Mouse (Mus musculus): ENCODE measurements around the gene Des. TPM values are rescaled to one million over a fixed set of nuclear protein-coding genes. Genes with fewer than 3 reads are reported as not detected.
A peak's percentile ranks its signal among the peaks of the same experiment; 100 is the strongest.

Gene Des
- 5.0 and 5.1 TPM in 2 replicates for polyA plus RNA-seq (2015; fragmentation: Nextera tagmentation; extraction: Ambion mirVana)

- Histone ChIP-seq H3K9ac (0 out of 2 replicates have a peak within 1 kb of the TSS, but pooled peaks have one; percentile 13), H3K9me3 (replicated peaks) (no peaks in the 10 kb centered on the region), H3K27me3 (peaks cover 60% of the 10 kb centered on the region), H3K4me3 (replicated peaks) (peak within 1 kb of the TSS; percentile 34), H3K4me1 (replicated peaks) (0 out of 2 replicates have a peak, but pooled peaks cover 8% of the 10 kb centered on the region), H3K27ac (no peak within 1 kb of the TSS), H3K4me2 (peak within 1 kb of the TSS; percentile 48), H3K36me3 (no peaks in the 10 kb centered on the region)
- DNase-seq (no peak), ATAC-seq (ENCODE audit: low read depth) (no peak)
- 5% methylated on average over 80 of the region's 80 CpGs for WGBS (ENCODE audit: insufficient replicate concordance)
Observed at GRCm38 (mm10) chr1:75360112-75361031, at the start of gene Des. TSS of gene Des (plus strand) at chr1:75360329.

DNA sequence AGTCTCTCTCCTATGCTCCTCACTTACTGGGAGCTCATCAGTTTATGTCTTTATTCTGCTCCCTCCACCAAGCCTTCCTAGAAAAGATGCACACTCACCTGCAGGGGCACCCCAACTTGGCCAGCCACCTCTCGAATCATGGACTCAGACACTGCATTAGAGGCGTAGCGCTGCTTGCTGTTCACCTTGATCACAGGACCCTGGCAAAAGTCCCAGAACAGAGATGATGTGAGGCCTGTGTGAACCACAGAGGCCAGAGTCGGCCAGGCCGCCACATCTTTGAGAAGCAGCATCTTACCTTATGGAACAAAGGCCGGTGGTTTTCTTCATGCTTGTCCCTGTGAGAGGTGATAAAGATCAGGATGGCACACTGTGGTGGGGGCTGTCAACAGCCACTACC is 48.4 kb upstream of the Des start:
- no peak overlapping the region for H3K4me3 ChIP-seq (replicated peaks)
- ATAC-seq (ENCODE audit: low read depth) (no peak), DNase-seq (no peak)
- no peak overlapping the region for H3K4me2 ChIP-seq
- no peak overlapping the region for H3K9ac ChIP-seq
- H3K36me3 ChIP-seq, result peaks cover 70% of the 10 kb centered on the region
- H3K27me3 ChIP-seq, result no peaks in the 10 kb centered on the region
- H3K9me3 ChIP-seq (replicated peaks), result no peaks in the 10 kb centered on the region
- H3K4me1 ChIP-seq (replicated peaks), result peaks cover 33% of the 10 kb centered on the region
- WGBS (ENCODE audit: insufficient replicate concordance), result 81% methylated on average over 6 of the region's 6 CpGs
- no peak overlapping the region for H3K27ac ChIP-seq

DNA sequence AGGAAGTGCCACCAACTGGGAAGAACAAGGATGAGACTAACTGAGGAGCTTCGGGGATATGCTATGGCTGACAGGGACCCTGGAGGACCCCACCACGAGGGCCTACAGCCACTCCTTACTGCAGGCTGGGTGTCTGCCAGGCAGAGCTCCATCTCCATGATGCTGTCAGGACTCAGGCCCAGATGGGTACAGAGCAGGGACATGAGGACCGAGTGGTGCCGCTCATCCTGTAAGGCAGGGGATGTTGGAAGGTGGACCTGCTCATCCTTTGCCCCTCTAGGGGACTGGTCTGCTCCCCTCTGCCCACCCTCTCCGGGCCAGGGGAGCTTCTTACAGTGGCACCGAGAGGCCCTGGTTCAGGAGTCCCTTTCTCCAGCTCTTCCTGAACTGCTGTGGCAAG is 45.1 kb upstream of the Des start:
- DNase-seq, result no peak
- no peak overlapping the region for H3K4me2 ChIP-seq
- 71% methylated on average over 6 of the region's 6 CpGs for WGBS (ENCODE audit: insufficient replicate concordance)
- no peak overlapping the region for H3K27ac ChIP-seq
- peaks cover 54% of the 10 kb centered on the region for H3K36me3 ChIP-seq
- ATAC-seq (ENCODE audit: low read depth), result no peak
- H3K9me3 ChIP-seq (replicated peaks), result no peaks in the 10 kb centered on the region
- H3K4me1 ChIP-seq (replicated peaks), result peaks cover 44% of the 10 kb centered on the region
- H3K27me3 ChIP-seq, result no peaks in the 10 kb centered on the region
- H3K4me3 ChIP-seq (replicated peaks), result no peak overlapping the region
- H3K9ac ChIP-seq, result no peak overlapping the region

GRCm38 (mm10) chr1:75315456-75316365 is 44.4 kb upstream of the Des start:
- no peaks in the 10 kb centered on the region for H3K9me3 ChIP-seq (replicated peaks)
- no peak for DNase-seq
- H3K27ac ChIP-seq, result no peak overlapping the region
- peak overlapping the region; percentile 95 for H3K4me2 ChIP-seq
- WGBS (ENCODE audit: insufficient replicate concordance), result 82% methylated on average over 29 of the region's 29 CpGs
- peaks cover 44% of the 10 kb centered on the region for H3K4me1 ChIP-seq (replicated peaks)
- peak overlapping the region; percentile 81 for H3K4me3 ChIP-seq (replicated peaks)
- H3K27me3 ChIP-seq, result no peaks in the 10 kb centered on the region
- H3K36me3 ChIP-seq, result peaks cover 47% of the 10 kb centered on the region
- ATAC-seq (ENCODE audit: low read depth), result no peak
- H3K9ac ChIP-seq, result peak overlapping the region; percentile 82

- peak; percentile 12 for ATAC-seq (ENCODE audit: low read depth)
- Histone ChIP-seq H3K4me3 (replicated peaks) (peak overlapping the region; percentile 81), H3K36me3 (peaks cover 36% of the 10 kb centered on the region), H3K27me3 (no peaks in the 10 kb centered on the region), H3K4me2 (peak overlapping the region; percentile 95), H3K27ac (peak overlapping the region; percentile 93), H3K4me1 (replicated peaks) (peaks cover 44% of the 10 kb centered on the region), H3K9ac (peak overlapping the region; percentile 82), H3K9me3 (replicated peaks) (no peaks in the 10 kb centered on the region)
- WGBS (ENCODE audit: insufficient replicate concordance), result 0% methylated on average over 20 of the region's 20 CpGs
- peak; percentile 80 for DNase-seq
Observed at GRCm38 (mm10) chr1:75316861-75317240, 43.3 kb upstream of the Des start.

DNA sequence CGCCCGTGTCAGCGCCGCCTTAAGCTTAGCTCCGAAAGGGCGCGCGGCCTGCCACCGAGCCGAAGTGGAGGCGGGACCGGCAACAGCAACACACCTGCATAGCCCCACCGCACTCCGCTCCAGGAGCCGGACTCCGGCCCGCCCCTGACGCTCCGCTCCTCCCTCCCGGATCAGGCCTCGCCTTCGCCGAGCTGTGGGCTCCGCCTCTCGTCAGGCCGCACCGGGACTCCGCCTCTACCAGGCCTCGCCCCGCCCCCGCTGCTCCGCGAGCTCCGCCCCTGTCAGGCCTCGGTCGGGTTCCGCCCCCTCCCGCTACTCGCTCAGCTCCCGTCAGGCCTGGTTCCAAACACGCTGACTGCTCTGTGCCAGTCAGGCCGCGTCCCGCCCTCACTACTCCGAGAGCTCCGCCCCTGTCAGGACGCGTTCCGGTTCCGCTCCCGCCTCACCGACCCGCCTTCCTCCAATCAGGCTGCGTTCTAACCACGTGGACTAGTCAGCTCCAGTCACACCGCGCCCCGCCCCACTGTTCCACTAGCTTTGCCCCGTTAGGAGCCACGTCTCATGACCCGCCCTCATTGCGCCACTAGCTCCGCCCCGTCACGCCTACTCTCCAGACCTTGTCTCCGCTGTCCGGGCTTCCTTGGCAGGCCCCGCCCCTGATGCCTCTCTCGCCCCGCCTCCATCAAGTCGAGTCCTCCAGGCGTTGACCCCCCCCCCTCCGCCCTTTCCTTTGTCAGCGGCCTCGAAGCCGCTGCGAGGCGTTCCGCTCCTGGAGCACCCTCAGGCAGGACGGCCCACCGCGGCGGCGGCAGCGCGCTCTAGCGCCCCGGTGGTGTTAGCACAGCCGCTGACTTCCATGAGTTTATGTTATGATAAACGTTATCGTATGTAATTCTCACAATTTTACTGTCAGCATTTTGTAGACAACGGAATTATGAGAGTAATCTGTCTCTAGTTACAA is 42.6 kb upstream of the Des start, which contains the start of gene Dnpep:
Gene Dnpep (minus strand): TSS at position 750 of the 961 bp plus-strand sequence.
- ATAC-seq (ENCODE audit: low read depth) (peak; percentile 95), DNase-seq (peak; percentile 100)
- Histone ChIP-seq H3K36me3 (peaks cover 29% of the 10 kb centered on the region), H3K4me3 (replicated peaks) (peak within 1 kb of the TSS; percentile 81), H3K9ac (peak within 1 kb of the TSS; percentile 82), H3K4me1 (replicated peaks) (peaks cover 44% of the 10 kb centered on the region), H3K9me3 (replicated peaks) (no peaks in the 10 kb centered on the region), H3K27ac (peak within 1 kb of the TSS; percentile 93), H3K27me3 (no peaks in the 10 kb centered on the region), H3K4me2 (peak within 1 kb of the TSS; percentile 95)
- under 1% methylated on average over 91 of the region's 92 CpGs for WGBS (ENCODE audit: insufficient replicate concordance)

GRCm38 (mm10) chr1:75318301-75318700 is 41.8 kb upstream of the Des start:
- ATAC-seq (ENCODE audit: low read depth), result no peak

GRCm38 (mm10) chr1:75318736-75319135 is 41.4 kb upstream of the Des start:
- peaks cover 36% of the 10 kb centered on the region for H3K4me1 ChIP-seq (replicated peaks)
- WGBS (ENCODE audit: insufficient replicate concordance), result 79% methylated on average over 4 of the region's 4 CpGs
- H3K36me3 ChIP-seq, result peaks cover 19% of the 10 kb centered on the region
- DNase-seq, result no peak
- peak overlapping the region; percentile 95; the same call in 1 of the 2 replicates for H3K4me2 ChIP-seq
- no peaks in the 10 kb centered on the region for H3K9me3 ChIP-seq (replicated peaks)
- no peak overlapping the region for H3K9ac ChIP-seq
- ATAC-seq (ENCODE audit: low read depth), result no peak
- H3K4me3 ChIP-seq (replicated peaks), result no peak overlapping the region
- H3K27me3 ChIP-seq, result no peaks in the 10 kb centered on the region
- no peak overlapping the region for H3K27ac ChIP-seq

More at GRCm38 (mm10) chr1:75318301-75318700, 41.8 kb upstream of the Des start:
- Histone ChIP-seq H3K27me3 (no peaks in the 10 kb centered on the region), H3K4me1 (replicated peaks) (peaks cover 40% of the 10 kb centered on the region), H3K4me2 (peak overlapping the region; percentile 95), H3K36me3 (peaks cover 21% of the 10 kb centered on the region), H3K27ac (peak overlapping the region; percentile 68), H3K9me3 (replicated peaks) (no peaks in the 10 kb centered on the region), H3K4me3 (replicated peaks) (peak overlapping the region; percentile 81), H3K9ac (peak overlapping the region; percentile 62)
- 64% methylated on average over 3 of the region's 3 CpGs for WGBS (ENCODE audit: insufficient replicate concordance)
- DNase-seq, result no peak

GRCm38 (mm10) chr1:75319166-75319565 is 41.0 kb upstream of the Des start:
- Histone ChIP-seq H3K27me3 (no peaks in the 10 kb centered on the region), H3K9me3 (replicated peaks) (no peaks in the 10 kb centered on the region), H3K27ac (no peak overlapping the region), H3K4me2 (no peak overlapping the region), H3K36me3 (peaks cover 14% of the 10 kb centered on the region), H3K9ac (no peak overlapping the region), H3K4me3 (replicated peaks) (no peak overlapping the region), H3K4me1 (replicated peaks) (peaks cover 32% of the 10 kb centered on the region)
- WGBS (ENCODE audit: insufficient replicate concordance), result 75% methylated on average over 10 of the region's 10 CpGs
- DNase-seq, result no peak
- no peak for ATAC-seq (ENCODE audit: low read depth)

GRCm38 (mm10) chr1:75327461-75327860 is 32.7 kb upstream of the Des start:
- DNase-seq, result no peak
- H3K4me3 ChIP-seq (replicated peaks), result no peak overlapping the region
- H3K36me3 ChIP-seq, result no peaks in the 10 kb centered on the region
- H3K9me3 ChIP-seq (replicated peaks), result 0 out of 2 replicates have a peak, but pooled peaks cover 3% of the 10 kb centered on the region
- no peaks in the 10 kb centered on the region for H3K27me3 ChIP-seq
- no peak overlapping the region for H3K4me2 ChIP-seq
- no peak overlapping the region for H3K9ac ChIP-seq
- H3K4me1 ChIP-seq (replicated peaks), result no peaks in the 10 kb centered on the region
- H3K27ac ChIP-seq, result no peak overlapping the region
- no peak for ATAC-seq (ENCODE audit: low read depth)
